Mouse (Mus musculus) heart, embryonic 10.5 days (tissue): ENCODE results near the gene Uggt1. TPM values are rescaled to one million over a fixed set of nuclear protein-coding genes. Genes with fewer than 3 reads are reported as not detected.
A peak's percentile ranks its signal among the peaks of the same experiment; 100 is the strongest.

Source experiments
- DNase-seq: peaks from one replicate; pipeline ENCODE4 v3.0.0-alpha.2; 2017; ENCODE audit warnings: low spot score
- H3K27ac ChIP-seq: fragments of 300-500 bp; sonication (generic); 2 replicates; pipeline ENCODE4 v1.5.1; 2016; ENCODE audit warnings: mild to moderate bottlenecking
- H3K27me3 ChIP-seq: fragments of 300-500 bp; sonication (generic); 2 replicates; pipeline ENCODE4 v1.6.1; 2016; ENCODE audit warnings: mild to moderate bottlenecking; ENCODE audit not compliant: poor library complexity, insufficient read depth, severe bottlenecking
- H3K36me3 ChIP-seq: fragments of 300-500 bp; sonication (generic); 2 replicates; pipeline ENCODE4 v1.6.1; 2016; ENCODE audit warnings: mild to moderate bottlenecking, moderate library complexity
- H3K4me1 ChIP-seq: fragments of 300-500 bp; sonication (generic); 2 replicates; pipeline ENCODE4 v1.6.1; 2016; ENCODE audit warnings: mild to moderate bottlenecking
- H3K4me3 ChIP-seq: fragments of 300-500 bp; sonication (generic); 2 replicates; pipeline ENCODE4 v1.5.1; 2016; ENCODE audit warnings: mild to moderate bottlenecking, moderate library complexity
- H3K9me3 ChIP-seq: fragments of 300-500 bp; sonication (generic); 2 replicates; pipeline ENCODE4 v1.6.1; 2016; ENCODE audit warnings: mild to moderate bottlenecking, moderate library complexity
- WGBS: fragments of 180-500 bp; shearing (Covaris S2); methylation state at CpG from one replicate; pipeline ENCODE4 v1.1.7; 2016; 5-methylcytosine and 5-hydroxymethylcytosine counted together
- polyA plus RNA-seq: library from polyadenylated mRNA; unstranded; fragments of >200 nt; fragmentation: Nextera tagmentation; extraction: Ambion mirVana; gene quantifications from 2 replicates; pipeline ENCODE4 v1.2.1, GENCODE M21; 2016

Gene Uggt1
- polyA plus RNA-seq, 1 experiment from 2014 or later, result 51.9 TPM

- peaks cover 66% of the 10 kb centered on the region for H3K36me3 ChIP-seq
- no peak for DNase-seq
- H3K27me3 ChIP-seq, result no peaks in the 10 kb centered on the region
- 0 out of 2 replicates have a peak, but pooled peaks cover 3% of the 10 kb centered on the region for H3K4me1 ChIP-seq
- H3K4me3 ChIP-seq, result no peak overlapping the region
- no peak overlapping the region for H3K27ac ChIP-seq
- WGBS, result 26% methylated on average over 1 of the region's 1 CpGs
- no peaks in the 10 kb centered on the region for H3K9me3 ChIP-seq
These were observed 99.5 kb downstream of the Uggt1 start for GRCm38 (mm10) chr1:36145050-36145449.

- WGBS, result 91% methylated on average over 15 of the region's 15 CpGs
- DNase-seq, result no peak
These were observed 104.2 kb downstream of the Uggt1 start for GRCm38 (mm10) chr1:36140311-36140710.

DNA sequence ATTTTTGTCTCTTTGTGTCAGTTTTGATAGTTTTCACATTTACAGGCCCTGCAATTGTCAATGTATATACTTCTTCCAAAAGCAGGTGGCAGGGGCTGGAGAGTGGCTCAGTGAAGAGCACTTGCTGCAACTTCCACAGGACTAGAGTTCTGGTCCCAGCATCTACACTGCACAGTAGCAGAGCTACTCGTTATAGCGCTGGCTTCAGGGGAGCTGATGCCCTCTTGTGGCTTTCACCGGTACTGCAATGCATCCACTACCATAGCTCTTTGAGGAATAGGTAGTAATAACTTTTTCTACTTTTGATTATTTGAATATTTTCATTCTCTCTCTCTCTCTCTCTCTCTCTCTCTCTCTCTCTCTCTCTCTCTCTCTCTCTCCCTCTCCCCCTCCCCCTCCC is 109.9 kb downstream of the Uggt1 start:
- no peak overlapping the region for H3K27ac ChIP-seq
- no peak for DNase-seq
- H3K4me1 ChIP-seq, result peaks cover 28% of the 10 kb centered on the region
- H3K36me3 ChIP-seq, result no peaks in the 10 kb centered on the region
- no peak overlapping the region for H3K4me3 ChIP-seq
- WGBS, result 3% methylated on average over 3 of the region's 3 CpGs
- no peaks in the 10 kb centered on the region for H3K9me3 ChIP-seq
- no peaks in the 10 kb centered on the region for H3K27me3 ChIP-seq

More at GRCm38 (mm10) chr1:36140311-36140710, 104.2 kb downstream of the Uggt1 start:
- H3K4me3 ChIP-seq, result no peak overlapping the region
- H3K4me1 ChIP-seq, result peaks cover 6% of the 10 kb centered on the region
- H3K27me3 ChIP-seq, result no peaks in the 10 kb centered on the region
- H3K27ac ChIP-seq, result no peak overlapping the region
- H3K9me3 ChIP-seq, result no peaks in the 10 kb centered on the region
- H3K36me3 ChIP-seq, result peaks cover 34% of the 10 kb centered on the region

GRCm38 (mm10) chr1:36133647-36134046 is 110.9 kb downstream of the Uggt1 start:
- no peak overlapping the region for H3K27ac ChIP-seq
- H3K9me3 ChIP-seq, result no peaks in the 10 kb centered on the region
- no peaks in the 10 kb centered on the region for H3K36me3 ChIP-seq
- no peaks in the 10 kb centered on the region for H3K27me3 ChIP-seq
- peaks cover 27% of the 10 kb centered on the region for H3K4me1 ChIP-seq
- 53% methylated on average over 3 of the region's 3 CpGs for WGBS
- DNase-seq, result no peak
- H3K4me3 ChIP-seq, result no peak overlapping the region

DNA sequence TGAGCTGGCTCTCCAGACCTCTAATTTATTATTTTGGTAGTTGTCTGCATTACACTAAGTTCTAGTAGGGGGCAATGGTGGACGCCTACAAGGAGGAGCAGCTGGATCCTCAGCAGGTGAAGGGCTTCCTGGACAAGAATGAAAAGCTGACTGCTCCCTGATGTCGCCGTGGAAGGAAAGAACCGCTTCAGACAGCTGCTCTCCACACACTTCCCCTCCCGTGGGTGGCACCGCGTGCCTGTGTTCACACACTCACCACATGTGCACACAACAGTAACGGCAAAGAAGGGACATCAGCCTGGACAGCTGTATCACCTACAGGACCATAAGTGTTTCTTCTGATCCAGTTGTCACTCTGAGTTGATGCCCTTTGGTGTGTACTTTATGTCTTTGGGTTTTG is 111.5 kb downstream of the Uggt1 start:
- Histone ChIP-seq H3K27me3 (no peaks in the 10 kb centered on the region), H3K27ac (0 out of 2 replicates have a peak overlapping the region, but pooled peaks have one; percentile 42)
- WGBS, result 74% methylated on average over 8 of the region's 8 CpGs

GRCm38 (mm10) chr1:36132211-36132610 is 112.3 kb downstream of the Uggt1 start:
- H3K27me3 ChIP-seq, result no peaks in the 10 kb centered on the region
- WGBS, result 70% methylated on average over 4 of the region's 4 CpGs
- H3K4me3 ChIP-seq, result no peak overlapping the region
- DNase-seq, result no peak
- H3K27ac ChIP-seq, result peak overlapping the region; percentile 42; the same call in 1 of the 2 replicates
- H3K9me3 ChIP-seq, result no peaks in the 10 kb centered on the region
- H3K4me1 ChIP-seq, result peaks cover 27% of the 10 kb centered on the region
- no peaks in the 10 kb centered on the region for H3K36me3 ChIP-seq

More for the DNA sequence above, 111.5 kb downstream of the Uggt1 start:
- no peak for DNase-seq
- no peaks in the 10 kb centered on the region for H3K9me3 ChIP-seq
- peaks cover 27% of the 10 kb centered on the region for H3K4me1 ChIP-seq
- H3K36me3 ChIP-seq, result no peaks in the 10 kb centered on the region
- H3K4me3 ChIP-seq, result no peak overlapping the region

- no peak for DNase-seq
- H3K4me3 ChIP-seq, result no peak overlapping the region
- 57% methylated on average over 8 of the region's 8 CpGs for WGBS
These were observed 112.8 kb downstream of the Uggt1 start for GRCm38 (mm10) chr1:36131766-36132165.

GRCm38 (mm10) chr1:36131154-36131553 is 113.4 kb downstream of the Uggt1 start:
- Histone ChIP-seq H3K4me1 (peaks cover 27% of the 10 kb centered on the region), H3K9me3 (no peaks in the 10 kb centered on the region), H3K4me3 (no peak overlapping the region), H3K36me3 (no peaks in the 10 kb centered on the region), H3K27ac (no peak overlapping the region), H3K27me3 (no peaks in the 10 kb centered on the region)
- DNase-seq, result no peak
- WGBS, result 37% methylated on average over 4 of the region's 4 CpGs

More at GRCm38 (mm10) chr1:36131766-36132165, 112.8 kb downstream of the Uggt1 start:
- H3K9me3 ChIP-seq, result no peaks in the 10 kb centered on the region
- peaks cover 27% of the 10 kb centered on the region for H3K4me1 ChIP-seq
- no peaks in the 10 kb centered on the region for H3K27me3 ChIP-seq
- H3K27ac ChIP-seq, result peak overlapping the region; percentile 42; the same call in 1 of the 2 replicates
- no peaks in the 10 kb centered on the region for H3K36me3 ChIP-seq

DNA sequence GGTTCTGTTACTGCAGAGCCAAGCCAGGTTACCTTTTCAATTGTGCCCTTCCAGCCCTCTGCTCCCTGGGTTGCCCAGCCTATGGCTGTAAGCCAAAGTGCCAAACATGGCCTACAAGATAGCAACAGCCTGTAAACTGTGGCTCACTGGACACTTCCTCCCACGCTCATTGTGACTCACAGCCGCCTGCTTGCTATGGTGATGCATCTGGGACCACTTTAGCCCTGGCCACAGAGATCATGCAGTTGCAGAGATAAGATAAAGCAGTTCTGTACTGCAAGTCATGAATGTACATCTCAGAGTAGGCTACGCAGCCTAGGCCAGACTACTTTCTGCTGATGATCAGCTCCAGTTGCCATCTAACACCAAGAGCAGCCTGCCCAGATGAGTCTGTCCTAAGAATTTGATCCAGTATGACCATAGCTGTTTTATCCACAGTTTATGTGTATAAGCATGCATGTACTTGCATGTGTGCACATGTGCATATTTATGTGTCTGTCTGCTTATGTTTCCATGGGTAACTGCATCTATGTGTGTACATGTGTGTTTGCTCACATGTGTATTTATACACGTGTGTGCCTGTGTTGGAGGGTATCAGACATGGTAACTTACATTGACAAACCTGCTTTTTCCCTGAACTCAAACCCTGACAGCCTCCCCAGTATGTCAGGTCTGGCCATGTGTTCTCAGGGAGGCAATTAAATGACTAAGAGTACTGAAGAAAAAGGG is 114.0 kb downstream of the Uggt1 start:
- no peaks in the 10 kb centered on the region for H3K27me3 ChIP-seq
- H3K4me1 ChIP-seq, result peaks cover 28% of the 10 kb centered on the region
- H3K9me3 ChIP-seq, result no peaks in the 10 kb centered on the region
- H3K4me3 ChIP-seq, result no peak overlapping the region
- H3K36me3 ChIP-seq, result no peaks in the 10 kb centered on the region
- no peak for DNase-seq
- WGBS, result 49% methylated on average over 4 of the region's 4 CpGs
- H3K27ac ChIP-seq, result no peak overlapping the region

GRCm38 (mm10) chr1:36129881-36130280 is 114.6 kb downstream of the Uggt1 start:
- Histone ChIP-seq H3K4me3 (no peak overlapping the region), H3K4me1 (peaks cover 30% of the 10 kb centered on the region), H3K27me3 (no peaks in the 10 kb centered on the region), H3K36me3 (no peaks in the 10 kb centered on the region), H3K27ac (no peak overlapping the region), H3K9me3 (no peaks in the 10 kb centered on the region)
- WGBS, result 91% methylated on average over 8 of the region's 8 CpGs
- no peak for DNase-seq

GRCm38 (mm10) chr1:36129126-36129525 is 115.4 kb downstream of the Uggt1 start:
- Histone ChIP-seq H3K4me1 (peaks cover 33% of the 10 kb centered on the region), H3K27ac (no peak overlapping the region), H3K36me3 (no peaks in the 10 kb centered on the region), H3K4me3 (no peak overlapping the region), H3K27me3 (no peaks in the 10 kb centered on the region), H3K9me3 (0 out of 2 replicates have a peak, but pooled peaks cover 3% of the 10 kb centered on the region)
- no peak for DNase-seq
- WGBS, result 53% methylated on average over 4 of the region's 4 CpGs

- Histone ChIP-seq H3K27me3 (0 out of 2 replicates have a peak, but pooled peaks cover 9% of the 10 kb centered on the region), H3K36me3 (no peaks in the 10 kb centered on the region), H3K4me1 (peaks cover 12% of the 10 kb centered on the region), H3K9me3 (0 out of 2 replicates have a peak, but pooled peaks cover 3% of the 10 kb centered on the region), H3K27ac (no peak overlapping the region), H3K4me3 (no peak overlapping the region)
- no peak for DNase-seq
- 56% methylated on average over 7 of the region's 7 CpGs for WGBS
These were observed 119.4 kb downstream of the Uggt1 start for GRCm38 (mm10) chr1:36125076-36125475.

DNA sequence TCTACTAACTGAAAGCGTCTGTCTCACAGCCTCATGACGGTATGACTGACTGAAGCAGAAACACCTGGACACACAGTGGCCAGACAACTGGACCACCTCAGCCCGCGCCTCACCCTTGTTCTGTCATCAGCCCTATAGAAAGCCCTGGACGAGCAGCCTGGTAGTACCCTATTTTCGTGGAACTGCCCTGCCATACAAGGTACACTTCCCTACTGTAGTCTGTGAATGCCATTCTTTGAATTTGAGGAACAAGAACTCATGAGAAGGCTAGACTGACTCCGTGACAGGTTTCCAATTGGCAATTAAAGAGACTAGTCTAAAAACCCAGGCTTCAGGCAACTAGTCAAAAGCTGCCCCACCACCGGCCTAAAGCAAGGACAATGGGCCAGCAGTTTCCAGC is 123.3 kb downstream of the Uggt1 start:
- no peak overlapping the region for H3K4me3 ChIP-seq
- no peak overlapping the region for H3K27ac ChIP-seq
- 0 out of 2 replicates have a peak, but pooled peaks cover 9% of the 10 kb centered on the region for H3K27me3 ChIP-seq
- peaks cover 12% of the 10 kb centered on the region for H3K4me1 ChIP-seq
- WGBS, result 78% methylated on average over 8 of the region's 8 CpGs
- H3K36me3 ChIP-seq, result no peaks in the 10 kb centered on the region
- H3K9me3 ChIP-seq, result 0 out of 2 replicates have a peak, but pooled peaks cover 3% of the 10 kb centered on the region
- no peak for DNase-seq
